Mouse (Mus musculus) neural tube, embryonic 12.5 days (tissue): ENCODE data around the gene Dennd5a. TPM values are rescaled to one million over a fixed set of nuclear protein-coding genes. Genes with fewer than 3 reads are reported as not detected.

Experiments used
- ATAC-seq: fragments of 200-750 bp; cut with Nextera tagmentation; 2 replicates; pipeline ENCODE4 v1.8.0; 2017; ENCODE audit warnings: low read depth, mild to moderate bottlenecking, moderate TSS enrichment, moderate library complexity; ENCODE audit not compliant: low FRiP score
- H3K27ac ChIP-seq: fragments of 300-500 bp; sonication (generic); 2 replicates; pipeline ENCODE4 v1.5.1; 2016
- H3K27me3 ChIP-seq: fragments of 300-500 bp; sonication (generic); replicated peaks from 2 replicates; pipeline ENCODE4 v1.6.1; 2016; ENCODE audit warnings: mild to moderate bottlenecking
- H3K36me3 ChIP-seq: fragments of 300-500 bp; sonication (generic); 2 replicates; pipeline ENCODE4 v1.6.1; 2016; ENCODE audit warnings: mild to moderate bottlenecking
- H3K4me1 ChIP-seq: fragments of 300-500 bp; sonication (generic); 2 replicates; pipeline ENCODE4 v1.6.1; 2016
- H3K4me2 ChIP-seq: fragments of 300-500 bp; sonication (generic); replicated peaks from 2 replicates; pipeline ENCODE4 v1.6.1; 2016; ENCODE audit warnings: mild to moderate bottlenecking
- H3K4me3 ChIP-seq: fragments of 300-500 bp; sonication (generic); 2 replicates; pipeline ENCODE4 v1.5.1; 2016
- H3K9ac ChIP-seq: fragments of 300-500 bp; sonication (generic); 2 replicates; pipeline ENCODE4 v1.6.1; 2016; ENCODE audit warnings: mild to moderate bottlenecking
- H3K9me3 ChIP-seq: fragments of 300-500 bp; sonication (generic); 2 replicates; pipeline ENCODE4 v1.6.1; 2016; ENCODE audit warnings: mild to moderate bottlenecking
- WGBS: fragments of 180-500 bp; shearing (Covaris S2); methylation state at CpG from one replicate; pipeline ENCODE4 v1.1.7; 2016; 5-methylcytosine and 5-hydroxymethylcytosine counted together
- polyA plus RNA-seq: library from polyadenylated mRNA; unstranded; fragments of >200 nt; fragmentation: Nextera tagmentation; extraction: Ambion mirVana; gene quantifications from 2 replicates; pipeline ENCODE4 v1.2.1, GENCODE M21; 2016

Gene Dennd5a
- polyA plus RNA-seq, 1 experiment from 2014 or later = 69.9 TPM

- H3K27ac ChIP-seq = no peak overlapping the region
- peaks cover 8% of the 10 kb centered on the region; the same call in 1 of the 2 replicates for H3K36me3 ChIP-seq
- H3K4me1 ChIP-seq = peaks cover 18% of the 10 kb centered on the region
- H3K27me3 ChIP-seq = no peaks in the 10 kb centered on the region
- WGBS = 37% methylated on average over 11 of the region's 11 CpGs
- no peaks in the 10 kb centered on the region for H3K9me3 ChIP-seq
- no peak for ATAC-seq
- no peak overlapping the region for H3K4me3 ChIP-seq
- H3K9ac ChIP-seq = no peak overlapping the region
- H3K4me2 ChIP-seq = no peak overlapping the region
These were observed 111.2 kb downstream of the Dennd5a start for GRCm38 (mm10) chr7:109848867-109849733.

GRCm38 (mm10) chr7:109844100-109844499 is 116.2 kb downstream of the Dennd5a start:
- no peak overlapping the region for H3K4me2 ChIP-seq
- no peak overlapping the region for H3K4me3 ChIP-seq
- H3K36me3 ChIP-seq = peaks cover 12% of the 10 kb centered on the region; the same call in 1 of the 2 replicates
- peaks cover under 1% of the 10 kb centered on the region; the same call in 1 of the 2 replicates for H3K4me1 ChIP-seq
- H3K27ac ChIP-seq = no peak overlapping the region
- ATAC-seq = no peak
- no peaks in the 10 kb centered on the region for H3K9me3 ChIP-seq
- no peak overlapping the region for H3K9ac ChIP-seq
- no peaks in the 10 kb centered on the region for H3K27me3 ChIP-seq
- WGBS = 86% methylated on average over 6 of the region's 6 CpGs

Other genes with a start within 250 kb of the Dennd5a start
- not detected in 2 replicates for gene BC051019, start 236.6 kb downstream of the Dennd5a start, polyA plus RNA-seq
- gene Ascl3, start 228.7 kb downstream of the Dennd5a start, polyA plus RNA-seq = 0.31 TPM in 1 of 2 replicates, not detected in the other
- gene Tmem9b, start 207.6 kb downstream of the Dennd5a start, polyA plus RNA-seq = 68.4 and 74.2 TPM in 2 replicates
- 1.6 and 2.7 TPM in 2 replicates for gene Nrip3, start 178.4 kb downstream of the Dennd5a start, polyA plus RNA-seq
- gene Scube2, start 94.8 kb downstream of the Dennd5a start, polyA plus RNA-seq = 13.1 and 13.4 TPM in 2 replicates
- gene Tmem41b, start 26.5 kb upstream of the Dennd5a start, polyA plus RNA-seq = 80.7 TPM in 2 replicates
- 45.5 and 45.7 TPM in 2 replicates for gene Ipo7, start 57.8 kb upstream of the Dennd5a start, polyA plus RNA-seq
- gene Zfp143, start 100.7 kb upstream of the Dennd5a start, polyA plus RNA-seq = 26.0 and 27.4 TPM in 2 replicates
- gene Wee1, start 161.6 kb upstream of the Dennd5a start, polyA plus RNA-seq = 23.2 and 24.1 TPM in 2 replicates